Mouse (Mus musculus) embryonic facial prominence, embryonic 12.5 days (tissue): ENCODE measurements around the gene Ndufa12. TPM values are rescaled to one million over a fixed set of nuclear protein-coding genes. Genes with fewer than 3 reads are reported as not detected.

Experiments
- ATAC-seq: fragments of 200-750 bp; cut with Nextera tagmentation; 2 replicates; pipeline ENCODE4 v1.8.0; 2017; ENCODE audit not compliant: insufficient number of reproducible peaks, insufficient read depth, low FRiP score, low TSS enrichment
- H3K27ac ChIP-seq: fragments of 300-500 bp; sonication (generic); 2 replicates; pipeline ENCODE4 v1.5.1; 2016; ENCODE audit warnings: mild to moderate bottlenecking
- H3K27me3 ChIP-seq: fragments of 300-500 bp; sonication (generic); 2 replicates; pipeline ENCODE4 v1.6.1; 2016; ENCODE audit warnings: mild to moderate bottlenecking, moderate library complexity
- H3K36me3 ChIP-seq: fragments of 300-500 bp; sonication (generic); 2 replicates; pipeline ENCODE4 v1.6.1; 2016; ENCODE audit warnings: mild to moderate bottlenecking
- H3K4me1 ChIP-seq: fragments of 300-500 bp; sonication (generic); 2 replicates; pipeline ENCODE4 v1.6.1; 2016
- H3K4me2 ChIP-seq: fragments of 300-500 bp; sonication (generic); replicated peaks from 2 replicates; pipeline ENCODE4 v1.6.1; 2016; ENCODE audit warnings: mild to moderate bottlenecking, moderate library complexity
- H3K4me3 ChIP-seq: fragments of 300-500 bp; sonication (generic); 2 replicates; pipeline ENCODE4 v1.5.1; 2016; ENCODE audit warnings: mild to moderate bottlenecking
- H3K9ac ChIP-seq: fragments of 300-500 bp; sonication (generic); 2 replicates; pipeline ENCODE4 v1.6.1; 2016; ENCODE audit warnings: mild to moderate bottlenecking, moderate library complexity
- H3K9me3 ChIP-seq: fragments of 300-500 bp; sonication (generic); 2 replicates; pipeline ENCODE4 v1.6.1; 2016; ENCODE audit warnings: mild to moderate bottlenecking, moderate library complexity
- WGBS: fragments of 180-500 bp; shearing (Covaris S2); methylation state at CpG from one replicate; pipeline ENCODE4 v1.1.7; 2016; 5-methylcytosine and 5-hydroxymethylcytosine counted together
- polyA plus RNA-seq: library from polyadenylated mRNA; unstranded; fragments of >200 nt; fragmentation: Nextera tagmentation; extraction: Ambion mirVana; gene quantifications from 2 replicates; pipeline ENCODE4 v1.2.1, GENCODE M21; 2016

The Ndufa12 gene
- polyA plus RNA-seq, 1 experiment from 2014 or later = 402 TPM

DNA sequence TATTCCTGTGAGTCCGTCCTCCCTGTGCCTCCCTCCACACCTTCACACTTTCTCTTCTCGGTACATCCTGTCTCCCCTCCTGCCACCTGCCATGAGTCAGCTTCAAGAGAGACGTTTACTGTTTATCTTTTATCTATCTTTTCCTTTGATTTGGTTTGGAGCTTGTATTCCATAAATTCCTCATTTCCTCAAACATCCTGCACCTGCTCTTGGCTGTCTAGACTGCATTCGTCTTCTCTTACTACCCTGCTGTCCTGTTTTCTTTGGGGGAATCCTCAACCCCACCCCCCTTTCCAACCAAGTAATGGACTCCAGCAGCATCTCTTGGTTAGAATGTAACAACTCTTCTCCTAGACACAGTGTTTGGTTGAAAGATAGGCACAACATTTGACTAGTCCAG lies 36.7 kb downstream of the Ndufa12 start:
- Histone ChIP-seq H3K9me3 (no peaks in the 10 kb centered on the region), H3K4me3 (no peak overlapping the region), H3K27me3 (no peaks in the 10 kb centered on the region), H3K36me3 (no peaks in the 10 kb centered on the region), H3K9ac (no peak overlapping the region), H3K4me2 (no peak overlapping the region), H3K27ac (no peak overlapping the region), H3K4me1 (no peaks in the 10 kb centered on the region)
- ATAC-seq = no peak
- WGBS = 63% methylated on average over 4 of the region's 4 CpGs

GRCm38 (mm10) chr10:94241346-94241745 lies 42.8 kb downstream of the Ndufa12 start:
- Histone ChIP-seq H3K27ac (no peak overlapping the region), H3K27me3 (no peaks in the 10 kb centered on the region), H3K4me1 (no peaks in the 10 kb centered on the region), H3K4me2 (no peak overlapping the region), H3K4me3 (no peak overlapping the region), H3K9ac (no peak overlapping the region), H3K36me3 (no peaks in the 10 kb centered on the region), H3K9me3 (no peaks in the 10 kb centered on the region)
- ATAC-seq = no peak
- 57% methylated on average over 2 of the region's 2 CpGs for WGBS

- H3K4me1 ChIP-seq = peaks cover 9% of the 10 kb centered on the region; the same call in 1 of the 2 replicates
- no peak overlapping the region for H3K4me3 ChIP-seq
- 82% methylated on average over 7 of the region's 7 CpGs for WGBS
- no peak overlapping the region for H3K9ac ChIP-seq
- no peaks in the 10 kb centered on the region for H3K27me3 ChIP-seq
- ATAC-seq = no peak
- H3K4me2 ChIP-seq = no peak overlapping the region
- no peaks in the 10 kb centered on the region for H3K36me3 ChIP-seq
- H3K27ac ChIP-seq = no peak overlapping the region
- no peaks in the 10 kb centered on the region for H3K9me3 ChIP-seq
Observed at GRCm38 (mm10) chr10:94247748-94248349, 49.3 kb downstream of the Ndufa12 start.

GRCm38 (mm10) chr10:94249575-94250456 lies 51.3 kb downstream of the Ndufa12 start:
- Histone ChIP-seq H3K4me2 (peak overlapping the region; percentile 34), H3K4me1 (peaks cover 9% of the 10 kb centered on the region; the same call in 1 of the 2 replicates), H3K4me3 (no peak overlapping the region), H3K9ac (no peak overlapping the region), H3K9me3 (no peaks in the 10 kb centered on the region), H3K27ac (no peak overlapping the region), H3K27me3 (no peaks in the 10 kb centered on the region), H3K36me3 (no peaks in the 10 kb centered on the region)
- 43% methylated on average over 22 of the region's 22 CpGs for WGBS
- peak; percentile 69; the same call in 1 of the 2 replicates for ATAC-seq

GRCm38 (mm10) chr10:94253260-94253807 lies 54.8 kb downstream of the Ndufa12 start:
- Histone ChIP-seq H3K27ac (no peak overlapping the region), H3K4me1 (peaks cover 9% of the 10 kb centered on the region; the same call in 1 of the 2 replicates), H3K27me3 (no peaks in the 10 kb centered on the region), H3K36me3 (no peaks in the 10 kb centered on the region), H3K9me3 (no peaks in the 10 kb centered on the region), H3K4me3 (no peak overlapping the region), H3K9ac (no peak overlapping the region), H3K4me2 (no peak overlapping the region)
- no peak for ATAC-seq
- 73% methylated on average over 17 of the region's 17 CpGs for WGBS

DNA sequence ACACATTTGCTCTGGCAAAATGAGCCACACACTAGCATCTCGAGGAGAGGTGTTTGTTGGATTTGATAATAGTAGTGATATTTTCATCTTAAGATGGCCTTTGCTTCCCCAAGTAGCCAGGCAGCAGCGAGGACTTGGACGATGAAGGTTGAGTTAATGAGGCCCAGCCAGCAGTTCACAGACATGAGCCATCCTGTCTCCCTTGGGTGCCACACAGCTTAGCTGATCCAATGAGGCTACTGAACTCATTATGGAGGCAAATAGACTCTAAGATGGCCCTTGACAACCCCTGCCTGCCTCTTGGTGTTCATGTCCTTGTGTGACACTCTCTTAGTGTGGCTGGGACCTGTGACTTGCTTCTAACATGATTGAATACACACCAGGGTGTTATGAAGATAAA lies 56.2 kb downstream of the Ndufa12 start:
- Histone ChIP-seq H3K4me2 (no peak overlapping the region), H3K9me3 (no peaks in the 10 kb centered on the region), H3K36me3 (no peaks in the 10 kb centered on the region), H3K9ac (no peak overlapping the region), H3K4me3 (no peak overlapping the region), H3K27ac (no peak overlapping the region), H3K4me1 (peaks cover 4% of the 10 kb centered on the region; the same call in 1 of the 2 replicates), H3K27me3 (no peaks in the 10 kb centered on the region)
- no peak for ATAC-seq
- WGBS = 72% methylated on average over 3 of the region's 3 CpGs

DNA sequence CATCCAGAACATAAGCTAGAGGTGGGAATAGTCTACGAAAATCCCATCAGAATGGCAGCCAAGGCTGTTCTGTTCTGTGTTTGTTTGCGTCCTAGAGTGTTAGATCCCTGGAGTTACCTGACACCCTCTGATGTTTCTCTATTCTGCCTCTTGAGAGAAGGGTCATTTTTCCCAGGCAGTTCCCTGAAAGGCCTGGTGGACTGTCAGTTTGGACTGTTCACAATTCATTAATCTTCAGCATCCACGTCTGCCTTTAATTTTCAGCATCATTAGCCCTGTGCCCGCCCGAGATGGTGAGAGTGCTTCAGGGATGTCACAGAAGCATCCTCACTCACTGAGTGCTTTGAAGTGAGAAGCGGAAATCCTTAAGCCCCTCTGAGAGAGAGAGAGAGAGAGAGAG lies 57.2 kb downstream of the Ndufa12 start:
- Histone ChIP-seq H3K27ac (no peak overlapping the region), H3K4me1 (no peaks in the 10 kb centered on the region), H3K27me3 (no peaks in the 10 kb centered on the region), H3K9ac (no peak overlapping the region), H3K4me3 (no peak overlapping the region), H3K4me2 (no peak overlapping the region), H3K36me3 (no peaks in the 10 kb centered on the region), H3K9me3 (no peaks in the 10 kb centered on the region)
- WGBS = 44% methylated on average over 6 of the region's 6 CpGs
- no peak for ATAC-seq

DNA sequence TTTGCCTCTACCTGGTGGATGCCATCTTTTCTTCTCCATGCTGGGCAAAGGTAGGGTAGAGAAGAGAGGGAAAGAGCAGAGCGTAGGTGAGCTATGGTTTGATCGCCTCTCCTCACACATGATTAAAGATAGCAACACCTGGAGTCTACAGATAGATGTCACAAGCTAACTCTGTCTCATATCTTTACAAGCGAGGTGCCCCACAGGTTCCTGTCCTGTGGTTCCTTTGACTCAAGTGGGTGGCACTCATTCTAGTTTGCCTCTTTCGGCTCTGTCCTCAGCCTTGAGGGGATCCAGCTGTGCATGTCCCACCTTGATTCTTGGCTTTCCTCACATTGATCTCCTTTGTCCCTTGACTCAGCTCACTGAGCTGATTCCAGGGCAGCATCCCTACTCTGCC lies 58.0 kb downstream of the Ndufa12 start:
- Histone ChIP-seq H3K9me3 (no peaks in the 10 kb centered on the region), H3K27me3 (no peaks in the 10 kb centered on the region), H3K4me3 (no peak overlapping the region), H3K36me3 (no peaks in the 10 kb centered on the region), H3K4me2 (no peak overlapping the region), H3K9ac (no peak overlapping the region), H3K27ac (no peak overlapping the region), H3K4me1 (no peaks in the 10 kb centered on the region)
- ATAC-seq = no peak
- WGBS = 87% methylated on average over 4 of the region's 4 CpGs

DNA sequence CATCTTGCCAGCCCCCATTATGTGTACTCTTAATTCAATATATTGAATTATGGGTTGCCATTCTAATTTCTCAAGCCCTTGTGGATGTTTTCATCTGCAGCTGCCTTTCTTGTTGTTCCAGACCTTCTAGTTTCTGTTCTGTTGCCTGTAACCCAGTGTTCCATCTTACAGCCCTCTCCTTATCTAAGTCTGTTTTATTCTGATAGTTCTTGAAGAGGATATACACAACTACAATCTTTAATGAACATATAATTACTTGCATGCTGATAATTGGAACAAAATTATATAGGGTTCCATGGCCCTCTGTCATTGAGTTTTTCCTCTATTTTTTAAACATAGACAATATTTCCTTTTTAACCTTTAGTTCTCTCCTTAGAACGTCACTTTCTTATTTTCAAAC lies 62.0 kb downstream of the Ndufa12 start:
- H3K36me3 ChIP-seq = no peaks in the 10 kb centered on the region
- H3K27ac ChIP-seq = no peak overlapping the region
- no peak for ATAC-seq
- H3K4me3 ChIP-seq = no peak overlapping the region
- no peaks in the 10 kb centered on the region for H3K4me1 ChIP-seq
- H3K9ac ChIP-seq = no peak overlapping the region
- H3K4me2 ChIP-seq = no peak overlapping the region
- WGBS = 72% methylated on average over 1 of the region's 1 CpGs
- no peaks in the 10 kb centered on the region for H3K9me3 ChIP-seq
- H3K27me3 ChIP-seq = no peaks in the 10 kb centered on the region

- Histone ChIP-seq H3K36me3 (no peaks in the 10 kb centered on the region), H3K4me1 (no peaks in the 10 kb centered on the region), H3K9ac (no peak overlapping the region), H3K9me3 (no peaks in the 10 kb centered on the region), H3K4me3 (no peak overlapping the region), H3K27me3 (no peaks in the 10 kb centered on the region), H3K27ac (no peak overlapping the region), H3K4me2 (no peak overlapping the region)
- no peak for ATAC-seq
- 87% methylated on average over 13 of the region's 13 CpGs for WGBS
Observed at GRCm38 (mm10) chr10:94262646-94263045, 64.1 kb downstream of the Ndufa12 start.

DNA sequence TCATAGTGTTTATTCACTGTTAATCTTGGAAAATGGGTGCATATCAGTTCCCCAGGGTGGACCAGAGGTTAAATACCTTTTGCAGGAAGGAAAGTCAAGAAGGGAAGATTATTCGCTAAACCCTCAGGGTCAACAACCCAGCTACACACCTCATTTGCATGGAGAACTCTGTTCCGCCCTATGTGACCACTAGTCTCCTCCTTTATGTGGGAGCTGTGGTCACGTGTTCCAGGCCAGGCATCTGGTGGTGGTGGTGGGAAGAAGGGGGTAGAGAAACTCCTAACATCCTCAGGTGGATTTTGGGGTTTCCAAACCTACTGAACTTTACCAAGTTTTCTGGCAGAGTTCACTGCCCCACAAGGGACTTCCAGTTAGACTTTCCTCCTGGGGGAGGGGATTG lies 64.7 kb downstream of the Ndufa12 start:
- no peak overlapping the region for H3K4me2 ChIP-seq
- no peak overlapping the region for H3K9ac ChIP-seq
- H3K27me3 ChIP-seq = no peaks in the 10 kb centered on the region
- H3K4me1 ChIP-seq = no peaks in the 10 kb centered on the region
- no peaks in the 10 kb centered on the region for H3K9me3 ChIP-seq
- no peaks in the 10 kb centered on the region for H3K36me3 ChIP-seq
- no peak overlapping the region for H3K4me3 ChIP-seq
- no peak overlapping the region for H3K27ac ChIP-seq
- no peak for ATAC-seq
- WGBS = 70% methylated on average over 3 of the region's 3 CpGs
